Mouse (Mus musculus) spleen, adult 2 months (tissue): ENCODE measurements around the gene Plcb4.

ENCODE experiments used
- CTCF ChIP-seq: fragments of 200-500 bp; IDR thresholded peaks from 2 replicates; pipeline ENCODE4 v1.5.1; 2011; ENCODE audit warnings: mild to moderate bottlenecking, inconsistent platforms; ENCODE audit not compliant: insufficient read depth, insufficient read length, insufficient replicate concordance; ENCODE audit errors: extremely low read depth
- POLR2A ChIP-seq: fragments of 200-500 bp; IDR thresholded peaks from 2 replicates; pipeline ENCODE4 v1.6.1; 2011; ENCODE audit warnings: low read depth, low read length, inconsistent platforms

DNA sequence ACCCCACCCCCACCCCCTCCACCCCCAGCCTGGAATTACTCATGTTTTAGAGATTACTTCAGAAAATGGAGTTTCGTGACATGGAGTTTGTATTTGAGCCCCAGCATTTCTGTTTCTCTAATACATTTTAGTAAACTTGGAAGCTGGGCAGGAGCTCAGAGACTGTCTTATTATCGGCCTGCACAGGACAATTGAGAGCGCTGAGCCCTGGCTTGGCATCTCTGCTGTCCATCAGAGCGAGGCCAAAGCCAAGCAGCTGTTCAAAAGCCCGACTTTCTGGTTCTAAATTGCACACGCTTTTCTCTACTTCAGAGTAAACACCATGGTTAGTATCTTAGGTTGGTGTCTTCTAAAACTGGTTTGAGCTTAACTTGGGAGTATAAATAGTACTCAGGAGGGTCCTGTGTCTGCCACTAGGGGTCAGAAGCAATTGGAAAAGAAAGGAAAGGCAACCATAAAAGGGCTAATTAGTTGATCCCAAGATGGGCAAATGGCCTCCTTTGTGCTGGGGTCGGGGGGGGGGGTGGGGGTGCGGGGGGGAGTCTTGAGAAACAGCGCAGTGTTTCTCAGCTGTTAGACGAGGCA, 75.2 kb downstream of the Plcb4 start:
- TF ChIP-seq POLR2A = no peak
- TF ChIP-seq CTCF = no peak
